In genomic region chr8:45934582-45935014, GRCm38 (mm10) we compare ENCODE assay signal across 8 mouse cellular contexts. TPM values are rescaled to one million over a fixed set of nuclear protein-coding genes. Genes with fewer than 3 reads are reported as not detected.
DNase-seq lines count a peak whose midpoint lies in the region; ATAC-seq and TF ChIP-seq lines count a peak whose summit lies in the region.

Ccdc110 (plus strand) TSS chr8:45934619.

- no peaks in the 10 kb centered on the region for H3K27me3 ChIP-seq in embryonic facial prominence, embryonic 11.5 days (ENCODE audit: control insufficient read depth, insufficient read depth, low read length)
- no peaks in the 10 kb centered on the region for H3K27me3 ChIP-seq in intestine, postnatal 0 days (replicated peaks; ENCODE audit: control insufficient read depth, insufficient read depth, low read length)
- H3K27me3 ChIP-seq in midbrain, embryonic 11.5 days (ENCODE audit: control insufficient read depth, insufficient read depth, low read length) = no peaks in the 10 kb centered on the region

- no peaks in the 10 kb centered on the region for H3K36me3 ChIP-seq in embryonic facial prominence, embryonic 11.5 days (replicated peaks; ENCODE audit: control insufficient read depth, insufficient read depth, low read depth, low read length)
- H3K36me3 ChIP-seq in intestine, postnatal 0 days (ENCODE audit: control insufficient read depth, insufficient read depth) = no peaks in the 10 kb centered on the region
- H3K36me3 ChIP-seq in midbrain, embryonic 11.5 days (ENCODE audit: control insufficient read depth, insufficient read depth, low read length) = no peaks in the 10 kb centered on the region

- no peaks in the 10 kb centered on the region for H3K4me1 ChIP-seq in embryonic facial prominence, embryonic 11.5 days (ENCODE audit: control insufficient read depth, insufficient read depth, low read length)
- no peaks in the 10 kb centered on the region for H3K4me1 ChIP-seq in intestine, postnatal 0 days (replicated peaks; ENCODE audit: control insufficient read depth, insufficient read depth, low read length)
- no peaks in the 10 kb centered on the region for H3K4me1 ChIP-seq in midbrain, embryonic 11.5 days (ENCODE audit: control insufficient read depth, insufficient read depth, low read length)

- peak within 1 kb of the TSS; percentile 16 for H3K4me3 ChIP-seq in embryonic facial prominence, embryonic 11.5 days (ENCODE audit: low read depth, low read length)
- 0 out of 2 replicates have a peak within 1 kb of the TSS, but pooled peaks have one; percentile 9 for H3K4me3 ChIP-seq in intestine, postnatal 0 days (ENCODE audit: low read depth, low read length)
- peak within 1 kb of the TSS; percentile 34 for H3K4me3 ChIP-seq in midbrain, embryonic 11.5 days (ENCODE audit: low read depth, low read length)

- H3K27ac ChIP-seq in embryonic facial prominence, embryonic 11.5 days (replicated peaks; ENCODE audit: low read depth, low read length) = no peak within 1 kb of the TSS
- H3K27ac ChIP-seq in intestine, postnatal 0 days (ENCODE audit: low read depth, low read length) = no peak within 1 kb of the TSS
- no peak within 1 kb of the TSS for H3K27ac ChIP-seq in midbrain, embryonic 11.5 days (ENCODE audit: low read depth, low read length)

- H3K4me2 ChIP-seq in embryonic facial prominence, embryonic 11.5 days (ENCODE audit: low read depth, low read length) = peak within 1 kb of the TSS; percentile 32
- peak within 1 kb of the TSS; percentile 43; the same call in 1 of the 2 replicates for H3K4me2 ChIP-seq in intestine, postnatal 0 days (replicated peaks; ENCODE audit: low read depth)
- peak within 1 kb of the TSS; percentile 48 for H3K4me2 ChIP-seq in midbrain, embryonic 11.5 days

- DNase-seq in adrenal gland, postnatal 14 days = peak; percentile 98
- DNase-seq in embryonic facial prominence, embryonic 11.5 days (ENCODE audit: low spot score) = peak; percentile 96
- peak; percentile 94 to 96 for DNase-seq in left cerebral cortex, postnatal 36 days (ENCODE audit: low spot score in 2 of 2)
- DNase-seq in midbrain, embryonic 11.5 days (ENCODE audit: low spot score, missing footprints) = peak; percentile 100
- DNase-seq in right cerebral cortex, postnatal 4 days = peak; percentile 100
- peak; percentile 72 for DNase-seq in yolk sac, embryonic 10.5 days (ENCODE audit: low spot score)

- no peaks in the 10 kb centered on the region for H3K9me3 ChIP-seq in embryonic facial prominence, embryonic 11.5 days (replicated peaks; ENCODE audit: control insufficient read depth, low read length)
- no peaks in the 10 kb centered on the region for H3K9me3 ChIP-seq in intestine, postnatal 0 days (ENCODE audit: control insufficient read depth)
- no peaks in the 10 kb centered on the region for H3K9me3 ChIP-seq in midbrain, embryonic 11.5 days (ENCODE audit: control insufficient read depth, low read length)

- H3K9ac ChIP-seq in embryonic facial prominence, embryonic 11.5 days (replicated peaks; ENCODE audit: low read length) = no peak within 1 kb of the TSS
- H3K9ac ChIP-seq in intestine, postnatal 0 days (ENCODE audit: low read depth, low read length) = no peak within 1 kb of the TSS
- H3K9ac ChIP-seq in midbrain, embryonic 11.5 days (ENCODE audit: low read length) = no peak within 1 kb of the TSS; the same call in 1 of the 2 replicates

- intact Hi-C loops in left cerebral cortex, postnatal 36 days (cut with DNase I) = loop anchor here (1.0 to 5.0 kb wide), 4 partner anchors 117 to 572 kb away; no protein-coding TSS in a partner anchor

- TF ChIP-seq CTCF in intestine, postnatal 0 days (IDR thresholded peaks at IDR 0.05; ENCODE audit: low read depth) = peak; percentile 100

- WGBS in embryonic facial prominence, embryonic 11.5 days = 5% methylated on average over 23 of the region's 23 CpGs
- 6% methylated on average over 23 of the region's 23 CpGs for WGBS in intestine, postnatal 0 days
- WGBS in midbrain, embryonic 11.5 days = 4% methylated on average over 23 of the region's 23 CpGs

- ATAC-seq in embryonic facial prominence, embryonic 11.5 days (replicated peaks; ENCODE audit: insufficient number of reproducible peaks, low FRiP score, low TSS enrichment, low read depth) = peak; percentile 85
- peak; percentile 100 for ATAC-seq in granulocyte monocyte progenitor cell, adult 5-6 weeks (replicated peaks; ENCODE audit: poor library complexity, severe bottlenecking)
- ATAC-seq in intestine, postnatal 0 days = peak; percentile 83
- peak; percentile 91 for ATAC-seq in midbrain, embryonic 11.5 days (ENCODE audit: low FRiP score)

RNA-seq across cellular contexts. Expression of gene Ccdc110, which starts in this region (rescaled TPM):
- total RNA-seq in adrenal gland, postnatal 14 days (2021) = not detected in 2 replicates
- polyA plus RNA-seq in embryonic facial prominence, embryonic 11.5 days (2014; fragmentation: Nextera tagmentation; extraction: Ambion mirVana) = 0.13 TPM in 1 of 2 replicates, not detected in the other
- total RNA-seq in granulocyte monocyte progenitor cell, adult 5-6 weeks (2014; fragmentation: Nextera tagmentation) = not detected in 2 replicates
- not detected in 2 replicates for total RNA-seq in granulocyte monocyte progenitor cell, adult 5-6 weeks (2017)
- not detected in 2 replicates for polyA plus RNA-seq in intestine, postnatal 0 days (2015; fragmentation: Nextera tagmentation; extraction: Ambion mirVana)
- 1 to 10 TPM; 1.3 to 1.8 TPM for total RNA-seq in left cerebral cortex, postnatal 36 days (2021)
- polyA plus RNA-seq in midbrain, embryonic 11.5 days (2014; fragmentation: Nextera tagmentation; extraction: Ambion mirVana) = 0.19 TPM in 1 of 2 replicates, not detected in the other

Comparison
In these comparisons a context has a peak if more than half of its experiments do, and no peak if none do; other contexts are left out.
1. Peak in DNase-seq in adrenal gland, postnatal 14 days; RNA of the gene not detected or under 1 TPM.
2. Peak in DNase-seq, ATAC-seq, H3K4me3 ChIP-seq and H3K4me2 ChIP-seq in embryonic facial prominence, embryonic 11.5 days; RNA of the gene not detected or under 1 TPM.
3. Peak in ATAC-seq in granulocyte monocyte progenitor cell, adult 5-6 weeks; RNA of the gene not detected or under 1 TPM.
4. Peak in ATAC-seq, H3K4me3 ChIP-seq and H3K4me2 ChIP-seq in intestine, postnatal 0 days; RNA of the gene not detected or under 1 TPM.
5. Peak in DNase-seq, ATAC-seq, H3K4me3 ChIP-seq and H3K4me2 ChIP-seq in midbrain, embryonic 11.5 days; RNA of the gene not detected or under 1 TPM.